Mouse (Mus musculus): ENCODE results near the gene Csn2. TPM values are rescaled to one million over a fixed set of nuclear protein-coding genes. Genes with fewer than 3 reads are reported as not detected.

Csn2 gene
- polyA plus RNA-seq (2011; ENCODE audit: insufficient read depth, insufficient read length, low read depth, missing spikeins), result not detected in 2 replicates

GRCm38 (mm10) chr5:87699530-87699929 is at the start of gene Csn2:
TSS of gene Csn2 (minus strand) at chr5:87699630.
- Histone ChIP-seq H3K9me3 (replicated peaks; ENCODE audit: control insufficient read depth, insufficient read depth, low read length, poor library complexity, severe bottlenecking) (no peaks in the 10 kb centered on the region), H3K27me3 (ENCODE audit: control insufficient read depth, insufficient read depth, low read length, poor library complexity, severe bottlenecking) (no peaks in the 10 kb centered on the region), H3K9ac (ENCODE audit: low read depth, poor library complexity, severe bottlenecking) (no peak within 1 kb of the TSS), H3K4me3 (ENCODE audit: low read depth, low read length) (no peak within 1 kb of the TSS), H3K27ac (ENCODE audit: insufficient read depth, low read length) (no peak within 1 kb of the TSS), H3K4me1 (ENCODE audit: control insufficient read depth, insufficient read depth, low read length) (no peaks in the 10 kb centered on the region), H3K36me3 (ENCODE audit: control insufficient read depth, insufficient read depth, low read length, poor library complexity, severe bottlenecking) (no peaks in the 10 kb centered on the region)
- TF ChIP-seq POLR2A (IDR thresholded peaks at IDR 0.05; ENCODE audit: insufficient read depth, low read length), result no peak
- no peak for TF ChIP-seq EP300 (IDR thresholded peaks at IDR 0.05; ENCODE audit: insufficient read depth, low read depth, low read length)

DNA sequence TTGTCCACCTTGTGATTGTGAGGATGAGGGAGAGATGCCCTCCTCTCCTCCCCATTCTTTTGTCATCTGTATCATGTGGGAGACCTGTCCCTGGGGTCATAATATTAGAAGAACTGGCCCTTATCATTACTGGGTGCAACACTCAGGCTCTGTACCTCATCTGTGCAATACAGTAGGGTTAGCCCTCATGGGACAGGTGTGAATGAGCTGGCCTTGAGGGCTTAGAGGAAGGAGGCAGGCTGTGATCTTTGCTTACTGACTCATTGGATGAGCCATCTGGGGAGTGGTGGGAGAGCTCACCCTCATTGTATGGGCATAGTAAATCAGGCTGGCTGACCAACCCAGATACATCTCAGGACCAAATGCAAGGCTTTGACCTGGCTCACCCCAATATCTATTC is 35.4 kb upstream of the Csn2 start:
- Histone ChIP-seq H3K9ac (ENCODE audit: low read depth, poor library complexity, severe bottlenecking) (no peak overlapping the region), H3K4me3 (ENCODE audit: low read depth, low read length) (no peak overlapping the region), H3K36me3 (ENCODE audit: control insufficient read depth, insufficient read depth, low read length, poor library complexity, severe bottlenecking) (no peaks in the 10 kb centered on the region), H3K27me3 (ENCODE audit: control insufficient read depth, insufficient read depth, low read length, poor library complexity, severe bottlenecking) (no peaks in the 10 kb centered on the region), H3K27ac (ENCODE audit: insufficient read depth, low read length) (no peak overlapping the region), H3K4me1 (ENCODE audit: control insufficient read depth, insufficient read depth, low read length) (no peaks in the 10 kb centered on the region), H3K9me3 (replicated peaks; ENCODE audit: control insufficient read depth, insufficient read depth, low read length, poor library complexity, severe bottlenecking) (no peaks in the 10 kb centered on the region)
- TF ChIP-seq POLR2A (IDR thresholded peaks at IDR 0.05; ENCODE audit: insufficient read depth, low read length) (no peak), CTCF (IDR thresholded peaks at IDR 0.05; ENCODE audit: low read depth, low read length) (no peak)

- H3K4me1 ChIP-seq (ENCODE audit: control insufficient read depth, insufficient read depth, low read length), result no peaks in the 10 kb centered on the region
- no peak overlapping the region for H3K27ac ChIP-seq (ENCODE audit: insufficient read depth, low read length)
- no peak overlapping the region for H3K4me3 ChIP-seq (ENCODE audit: low read depth, low read length)
- H3K9me3 ChIP-seq (replicated peaks; ENCODE audit: control insufficient read depth, insufficient read depth, low read length, poor library complexity, severe bottlenecking), result no peaks in the 10 kb centered on the region
- H3K27me3 ChIP-seq (ENCODE audit: control insufficient read depth, insufficient read depth, low read length, poor library complexity, severe bottlenecking), result no peaks in the 10 kb centered on the region
- H3K9ac ChIP-seq (ENCODE audit: low read depth, poor library complexity, severe bottlenecking), result no peak overlapping the region
- TF ChIP-seq POLR2A (IDR thresholded peaks at IDR 0.05; ENCODE audit: insufficient read depth, low read length) (no peak), EP300 (IDR thresholded peaks at IDR 0.05; ENCODE audit: insufficient read depth, low read depth, low read length) (no peak), CTCF (IDR thresholded peaks at IDR 0.05; ENCODE audit: low read depth, low read length) (no peak)
- H3K36me3 ChIP-seq (ENCODE audit: control insufficient read depth, insufficient read depth, low read length, poor library complexity, severe bottlenecking), result no peaks in the 10 kb centered on the region
Observed at GRCm38 (mm10) chr5:87705891-87706290, 6.5 kb upstream of the Csn2 start.

DNA sequence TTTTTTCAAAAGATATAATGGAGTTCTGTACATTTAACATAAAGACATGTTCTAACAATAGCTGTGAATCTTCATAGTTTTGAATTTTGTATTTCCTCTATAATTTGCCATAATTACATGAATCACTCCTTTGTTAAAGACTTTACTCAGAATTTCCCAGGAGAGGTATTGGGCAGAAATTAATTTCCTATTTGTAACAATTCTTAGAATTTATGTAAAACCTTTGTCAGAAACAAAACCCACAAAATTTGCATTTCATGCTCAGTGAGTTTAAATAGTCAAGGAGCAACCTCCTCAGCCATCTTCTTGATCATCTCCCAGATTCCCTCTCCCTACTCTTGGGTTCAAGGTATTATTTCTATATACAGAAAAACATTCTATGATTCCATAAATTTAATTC is 33.5 kb downstream of the Csn2 start, which contains the start of gene Csn1s1:
Gene Csn1s1, plus strand, starts transcription at position 301 of the 400 bp plus-strand sequence.
- Histone ChIP-seq H3K4me3 (ENCODE audit: low read depth, low read length) (no peak within 1 kb of the TSS), H3K27ac (ENCODE audit: insufficient read depth, low read length) (no peak within 1 kb of the TSS), H3K9me3 (replicated peaks; ENCODE audit: control insufficient read depth, insufficient read depth, low read length, poor library complexity, severe bottlenecking) (no peaks in the 10 kb centered on the region), H3K27me3 (ENCODE audit: control insufficient read depth, insufficient read depth, low read length, poor library complexity, severe bottlenecking) (no peaks in the 10 kb centered on the region), H3K9ac (ENCODE audit: low read depth, poor library complexity, severe bottlenecking) (no peak within 1 kb of the TSS), H3K4me1 (ENCODE audit: control insufficient read depth, insufficient read depth, low read length) (no peaks in the 10 kb centered on the region), H3K36me3 (ENCODE audit: control insufficient read depth, insufficient read depth, low read length, poor library complexity, severe bottlenecking) (no peaks in the 10 kb centered on the region)
- no peak for TF ChIP-seq CTCF (IDR thresholded peaks at IDR 0.05; ENCODE audit: low read depth, low read length)
- no peak for TF ChIP-seq EP300 (IDR thresholded peaks at IDR 0.05; ENCODE audit: insufficient read depth, low read depth, low read length)

DNA sequence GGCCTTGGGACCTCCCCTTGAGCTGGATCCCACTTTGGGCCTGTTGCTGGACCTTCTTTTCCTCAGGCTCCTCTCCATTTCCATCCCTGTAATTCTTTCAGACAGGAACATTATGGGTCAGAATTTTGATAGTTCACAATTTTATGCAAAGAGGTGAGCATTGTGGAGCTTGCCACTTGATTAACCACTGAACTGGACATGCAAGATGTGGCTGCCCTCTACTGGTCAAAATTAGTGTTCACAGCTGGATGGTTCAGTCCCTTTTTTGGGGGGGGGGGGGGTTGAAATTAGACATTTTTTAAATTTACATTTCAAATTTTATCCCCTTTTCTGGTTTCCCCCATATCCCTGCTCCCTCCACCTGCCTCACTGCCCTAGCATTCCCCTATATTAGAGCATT is 56.6 kb downstream of the Csn2 start:
- Histone ChIP-seq H3K9ac (ENCODE audit: low read depth, poor library complexity, severe bottlenecking) (no peak overlapping the region), H3K27ac (ENCODE audit: insufficient read depth, low read length) (no peak overlapping the region), H3K27me3 (ENCODE audit: control insufficient read depth, insufficient read depth, low read length, poor library complexity, severe bottlenecking) (no peaks in the 10 kb centered on the region), H3K36me3 (ENCODE audit: control insufficient read depth, insufficient read depth, low read length, poor library complexity, severe bottlenecking) (no peaks in the 10 kb centered on the region), H3K4me3 (ENCODE audit: low read depth, low read length) (no peak overlapping the region), H3K9me3 (replicated peaks; ENCODE audit: control insufficient read depth, insufficient read depth, low read length, poor library complexity, severe bottlenecking) (peaks cover 4% of the 10 kb centered on the region; the same call in 1 of the 2 replicates), H3K4me1 (ENCODE audit: control insufficient read depth, insufficient read depth, low read length) (no peaks in the 10 kb centered on the region)
- TF ChIP-seq POLR2A (IDR thresholded peaks at IDR 0.05; ENCODE audit: insufficient read depth, low read length) (no peak), CTCF (IDR thresholded peaks at IDR 0.05; ENCODE audit: low read depth, low read length) (no peak), EP300 (IDR thresholded peaks at IDR 0.05; ENCODE audit: insufficient read depth, low read depth, low read length) (no peak)

Other genes with a start within 250 kb of the Csn2 start
- gene Ugt2a2, start 217.4 kb downstream of the Csn2 start, polyA plus RNA-seq (2011; ENCODE audit: insufficient read depth, insufficient read length, low read depth, missing spikeins), result not detected in 2 replicates
- gene Gm43638, start 212.8 kb downstream of the Csn2 start, polyA plus RNA-seq (2011; ENCODE audit: insufficient read depth, insufficient read length, low read depth, missing spikeins), result not detected in 2 replicates
- gene Ugt2a1, start 208.8 kb downstream of the Csn2 start, polyA plus RNA-seq (2011; ENCODE audit: insufficient read depth, insufficient read length, low read depth, missing spikeins), result not detected in 2 replicates
- gene Sult1b1, start 161.4 kb downstream of the Csn2 start, polyA plus RNA-seq (2011; ENCODE audit: insufficient read depth, insufficient read length, low read depth, missing spikeins), result not detected in 2 replicates
- gene Sult1d1, start 130.6 kb downstream of the Csn2 start, polyA plus RNA-seq (2011; ENCODE audit: insufficient read depth, insufficient read length, low read depth, missing spikeins), result not detected in 2 replicates
- gene Sult1e1, start 108.0 kb downstream of the Csn2 start, polyA plus RNA-seq (2011; ENCODE audit: insufficient read depth, insufficient read length, low read depth, missing spikeins), result not detected in 2 replicates
- not detected in 2 replicates for gene Csn1s1, start 33.4 kb downstream of the Csn2 start, polyA plus RNA-seq (2011; ENCODE audit: insufficient read depth, insufficient read length, low read depth, missing spikeins)
- gene Csn1s2a, start 74.9 kb upstream of the Csn2 start, polyA plus RNA-seq (2011; ENCODE audit: insufficient read depth, insufficient read length, low read depth, missing spikeins), result not detected in 2 replicates
- gene Csn1s2b, start 108.5 kb upstream of the Csn2 start, polyA plus RNA-seq (2011; ENCODE audit: insufficient read depth, insufficient read length, low read depth, missing spikeins), result not detected in 2 replicates
- not detected in 2 replicates for gene Prr27, start 126.1 kb upstream of the Csn2 start, polyA plus RNA-seq (2011; ENCODE audit: insufficient read depth, insufficient read length, low read depth, missing spikeins)
- not detected in 2 replicates for gene Odam, start 185.4 kb upstream of the Csn2 start, polyA plus RNA-seq (2011; ENCODE audit: insufficient read depth, insufficient read length, low read depth, missing spikeins)
- gene Csn3, start 225.9 kb upstream of the Csn2 start, polyA plus RNA-seq (2011; ENCODE audit: insufficient read depth, insufficient read length, low read depth, missing spikeins), result 1.8 and 2.2 TPM in 2 replicates